Mouse (Mus musculus): ENCODE measurements around the gene Mid1. TPM values are rescaled to one million over a fixed set of nuclear protein-coding genes. Genes with fewer than 3 reads are reported as not detected.
"Not testable (repeated sequence)": the region's sequence is repeated elsewhere in the genome, so short reads cannot be mapped to it uniquely, and the experiment has no call there.

The Mid1 gene
- polyA plus RNA-seq, 1 experiment from 2014 or later: 13.7 TPM

DNA sequence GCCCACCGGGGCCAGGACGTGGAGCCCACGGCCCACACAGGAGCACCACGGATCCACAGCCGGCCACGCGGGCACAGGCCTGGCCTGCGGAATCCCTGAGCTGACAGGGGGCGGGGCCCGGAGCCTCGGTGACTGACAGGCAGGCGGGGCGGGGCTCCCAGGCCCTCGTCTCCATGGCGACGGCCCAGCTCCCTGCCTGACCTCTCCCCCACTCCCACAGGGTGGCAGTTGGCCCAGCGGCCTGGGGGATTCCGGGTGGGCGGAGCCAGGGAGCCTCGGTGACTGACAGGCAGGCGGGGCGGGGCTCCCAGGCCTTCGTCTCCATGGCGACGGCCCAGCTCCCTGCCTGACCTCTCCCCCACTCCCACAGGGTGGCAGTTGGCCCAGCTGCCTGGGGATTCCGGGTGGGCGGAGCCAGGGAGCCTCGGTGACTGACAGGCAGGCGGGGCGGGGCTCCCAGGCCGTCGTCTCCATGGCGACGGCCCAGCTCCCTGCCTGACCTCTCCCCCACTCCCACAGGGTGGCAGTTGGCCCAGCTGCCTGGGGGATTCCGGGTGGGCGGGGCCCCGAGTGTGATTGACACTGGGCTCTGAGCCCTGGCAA lies 313.0 kb downstream of the Mid1 start:
- ATAC-seq (replicated peaks; ENCODE audit: insufficient number of reproducible peaks, low FRiP score, low TSS enrichment, low read depth) (peak; percentile 85), DNase-seq (ENCODE audit: low spot score) (peak; percentile 65)
- Histone ChIP-seq H3K4me3 (ENCODE audit: low read depth, low read length) (peak overlapping the region; percentile 37), H3K4me2 (ENCODE audit: low read depth, low read length) (peak overlapping the region; percentile 67), H3K9me3 (replicated peaks; ENCODE audit: control insufficient read depth, low read length) (peaks cover 10% of the 10 kb centered on the region), H3K27ac (replicated peaks; ENCODE audit: low read depth, low read length) (0 out of 2 replicates have a peak overlapping the region, but pooled peaks have one; percentile 13)
- not testable (repeated sequence) for H3K4me1 ChIP-seq (ENCODE audit: control insufficient read depth, insufficient read depth, low read length); H3K27me3 ChIP-seq (ENCODE audit: control insufficient read depth, insufficient read depth, low read length); H3K9ac ChIP-seq (replicated peaks; ENCODE audit: low read length); H3K36me3 ChIP-seq (replicated peaks; ENCODE audit: control insufficient read depth, insufficient read depth, low read depth, low read length)
- 26% methylated on average over 7 of the region's 37 CpGs for WGBS

GRCm38 (mm10) chrX:169998559-169999219 lies 313.7 kb downstream of the Mid1 start:
- not testable (repeated sequence) for ATAC-seq (replicated peaks; ENCODE audit: insufficient number of reproducible peaks, low FRiP score, low TSS enrichment, low read depth); H3K27me3 ChIP-seq (ENCODE audit: control insufficient read depth, insufficient read depth, low read length); H3K36me3 ChIP-seq (replicated peaks; ENCODE audit: control insufficient read depth, insufficient read depth, low read depth, low read length); H3K4me3 ChIP-seq (ENCODE audit: low read depth, low read length); H3K4me2 ChIP-seq (ENCODE audit: low read depth, low read length); H3K27ac ChIP-seq (replicated peaks; ENCODE audit: low read depth, low read length); H3K4me1 ChIP-seq (ENCODE audit: control insufficient read depth, insufficient read depth, low read length); H3K9ac ChIP-seq (replicated peaks; ENCODE audit: low read length)
- H3K9me3 ChIP-seq (replicated peaks; ENCODE audit: control insufficient read depth, low read length): peaks cover 10% of the 10 kb centered on the region
- DNase-seq (ENCODE audit: low spot score): peak; percentile 0
- 31% methylated on average over 1 of the region's 4 CpGs for WGBS

DNA sequence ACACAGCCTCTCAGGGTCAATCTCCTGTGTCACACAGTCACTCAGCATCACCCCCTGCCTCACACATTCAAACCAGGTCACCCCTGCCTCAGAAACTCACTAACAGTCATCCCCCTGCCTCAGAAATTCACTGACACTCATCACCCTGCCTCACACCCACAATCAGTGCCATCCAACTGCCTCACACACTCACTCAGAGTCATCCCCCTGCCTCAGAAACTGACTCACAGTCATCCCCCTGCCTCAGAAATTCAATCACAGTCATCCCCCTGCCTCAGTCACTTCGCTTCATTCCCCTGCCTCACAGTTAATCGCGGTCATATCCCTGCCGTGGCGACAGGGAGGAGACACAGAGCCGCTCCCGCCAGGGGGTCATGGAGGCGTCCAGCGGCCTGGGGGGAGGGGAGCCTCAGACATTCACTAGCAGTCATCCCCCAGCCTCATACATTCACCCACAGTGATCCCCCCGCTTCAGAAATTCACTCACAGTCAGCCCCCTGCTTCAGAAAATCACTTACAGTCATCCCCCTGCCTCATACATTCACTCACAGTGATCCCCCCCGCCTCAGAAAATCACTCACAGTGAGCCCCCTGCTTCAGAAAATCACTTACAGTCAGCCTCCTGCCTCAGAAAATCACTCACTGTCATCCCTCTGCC lies 314.4 kb downstream of the Mid1 start:
- peak; percentile 3 for DNase-seq (ENCODE audit: low spot score)
- H3K9me3 ChIP-seq (replicated peaks; ENCODE audit: control insufficient read depth, low read length): peaks cover 14% of the 10 kb centered on the region
- H3K27ac ChIP-seq (replicated peaks; ENCODE audit: low read depth, low read length); H3K27me3 ChIP-seq (ENCODE audit: control insufficient read depth, insufficient read depth, low read length); H3K9ac ChIP-seq (replicated peaks; ENCODE audit: low read length); H3K4me2 ChIP-seq (ENCODE audit: low read depth, low read length); H3K36me3 ChIP-seq (replicated peaks; ENCODE audit: control insufficient read depth, insufficient read depth, low read depth, low read length); ATAC-seq (replicated peaks; ENCODE audit: insufficient number of reproducible peaks, low FRiP score, low TSS enrichment, low read depth); H3K4me1 ChIP-seq (ENCODE audit: control insufficient read depth, insufficient read depth, low read length); H3K4me3 ChIP-seq (ENCODE audit: low read depth, low read length): not testable (repeated sequence)
- 47% methylated on average over 5 of the region's 11 CpGs for WGBS

DNA sequence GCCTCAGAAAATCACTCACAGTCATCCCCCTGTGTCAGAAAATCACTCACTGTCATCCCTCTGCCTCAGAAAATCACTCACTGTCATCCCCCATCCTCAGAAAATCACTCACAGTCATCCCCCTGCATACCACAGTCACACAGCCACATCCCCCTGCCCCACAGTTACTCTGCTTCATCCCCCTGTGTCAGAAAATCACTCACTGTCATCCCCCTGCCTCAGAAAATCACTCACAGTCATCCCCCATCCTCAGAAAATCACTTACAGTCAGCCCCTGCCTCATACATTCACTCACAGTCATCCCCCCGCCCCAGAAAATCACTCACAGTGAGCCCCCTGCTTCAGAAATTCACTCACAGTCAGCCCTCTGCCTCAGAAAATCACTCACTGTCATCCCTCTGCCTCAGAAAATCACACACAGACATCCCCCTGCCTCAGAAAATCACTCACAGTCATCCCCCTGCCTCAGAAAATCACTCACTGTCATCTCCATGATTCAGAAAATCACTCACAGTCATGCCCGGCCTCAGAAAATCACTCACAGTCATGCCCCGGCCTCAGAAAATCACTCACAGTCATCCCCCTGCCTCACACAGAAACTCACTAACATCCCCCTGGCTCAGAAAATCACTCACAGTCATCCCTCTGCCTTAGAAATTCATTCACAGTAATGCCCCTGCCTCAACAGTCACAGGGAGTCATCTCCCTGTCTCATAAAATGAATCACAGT lies 315.1 kb downstream of the Mid1 start:
- not testable (repeated sequence) for DNase-seq (ENCODE audit: low spot score)

GRCm38 (mm10) chrX:170000642-170001387 lies 315.8 kb downstream of the Mid1 start:
- H3K27me3 ChIP-seq (ENCODE audit: control insufficient read depth, insufficient read depth, low read length); ATAC-seq (replicated peaks; ENCODE audit: insufficient number of reproducible peaks, low FRiP score, low TSS enrichment, low read depth); H3K9ac ChIP-seq (replicated peaks; ENCODE audit: low read length); DNase-seq (ENCODE audit: low spot score); H3K27ac ChIP-seq (replicated peaks; ENCODE audit: low read depth, low read length); H3K36me3 ChIP-seq (replicated peaks; ENCODE audit: control insufficient read depth, insufficient read depth, low read depth, low read length); H3K4me1 ChIP-seq (ENCODE audit: control insufficient read depth, insufficient read depth, low read length); H3K4me3 ChIP-seq (ENCODE audit: low read depth, low read length); H3K4me2 ChIP-seq (ENCODE audit: low read depth, low read length): not testable (repeated sequence)
- peaks cover 12% of the 10 kb centered on the region for H3K9me3 ChIP-seq (replicated peaks; ENCODE audit: control insufficient read depth, low read length)
- WGBS: 35% methylated on average over 6 of the region's 6 CpGs

More for the DNA sequence above, 315.1 kb downstream of the Mid1 start:
- H3K4me2 ChIP-seq (ENCODE audit: low read depth, low read length); H3K27me3 ChIP-seq (ENCODE audit: control insufficient read depth, insufficient read depth, low read length); ATAC-seq (replicated peaks; ENCODE audit: insufficient number of reproducible peaks, low FRiP score, low TSS enrichment, low read depth); H3K4me3 ChIP-seq (ENCODE audit: low read depth, low read length); H3K27ac ChIP-seq (replicated peaks; ENCODE audit: low read depth, low read length); H3K4me1 ChIP-seq (ENCODE audit: control insufficient read depth, insufficient read depth, low read length); H3K9ac ChIP-seq (replicated peaks; ENCODE audit: low read length); H3K36me3 ChIP-seq (replicated peaks; ENCODE audit: control insufficient read depth, insufficient read depth, low read depth, low read length): not testable (repeated sequence)
- WGBS: no CpG with 5 or more reads among the region's 3 CpGs
- peaks cover 12% of the 10 kb centered on the region for H3K9me3 ChIP-seq (replicated peaks; ENCODE audit: control insufficient read depth, low read length)

GRCm38 (mm10) chrX:170001388-170001695 lies 316.3 kb downstream of the Mid1 start:
- H3K9ac ChIP-seq (replicated peaks; ENCODE audit: low read length); H3K4me1 ChIP-seq (ENCODE audit: control insufficient read depth, insufficient read depth, low read length); DNase-seq (ENCODE audit: low spot score); H3K27me3 ChIP-seq (ENCODE audit: control insufficient read depth, insufficient read depth, low read length); H3K36me3 ChIP-seq (replicated peaks; ENCODE audit: control insufficient read depth, insufficient read depth, low read depth, low read length); H3K27ac ChIP-seq (replicated peaks; ENCODE audit: low read depth, low read length); H3K4me3 ChIP-seq (ENCODE audit: low read depth, low read length); H3K4me2 ChIP-seq (ENCODE audit: low read depth, low read length): not testable (repeated sequence)
- 0 out of 2 replicates have a peak, but pooled peaks have one; percentile 35 for ATAC-seq (replicated peaks; ENCODE audit: insufficient number of reproducible peaks, low FRiP score, low TSS enrichment, low read depth)
- WGBS: no CpG with 5 or more reads among the region's 12 CpGs
- peaks cover 12% of the 10 kb centered on the region for H3K9me3 ChIP-seq (replicated peaks; ENCODE audit: control insufficient read depth, low read length)

DNA sequence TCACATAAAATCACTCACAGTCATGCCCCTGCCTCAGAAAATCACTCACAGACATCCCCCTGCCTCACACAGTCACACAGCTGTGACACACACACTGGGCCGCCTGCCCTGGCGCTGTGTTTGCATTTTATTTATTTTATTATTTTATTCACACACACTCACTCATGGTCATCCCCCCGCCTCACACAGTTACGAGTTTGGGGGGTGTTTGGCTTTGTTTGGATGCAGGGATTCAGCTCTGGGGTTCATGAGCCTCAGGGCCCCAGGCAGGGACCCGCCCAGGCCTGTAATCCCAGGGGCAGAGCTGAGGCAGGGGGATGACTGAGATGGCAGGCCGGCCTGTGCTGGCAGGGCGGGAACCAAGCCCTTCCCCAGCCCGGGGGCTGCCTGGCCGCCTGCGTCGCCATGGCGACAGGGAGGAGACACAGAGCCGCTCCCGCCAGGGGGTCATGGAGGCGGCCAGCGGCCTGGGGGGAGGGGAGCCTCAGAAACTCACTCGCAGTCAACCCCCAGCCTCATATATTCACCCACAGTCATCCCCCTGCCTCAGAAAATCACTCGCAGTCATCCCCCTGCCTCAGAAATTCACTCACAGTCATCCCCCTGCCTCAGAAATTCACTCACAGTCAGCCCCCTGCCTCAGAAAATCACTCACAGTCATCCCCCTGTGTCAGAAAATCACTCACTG lies 317.7 kb downstream of the Mid1 start:
- H3K4me3 ChIP-seq (ENCODE audit: low read depth, low read length): not testable (repeated sequence)
- 0 out of 2 replicates have a peak, but pooled peaks have one; percentile 45 for ATAC-seq (replicated peaks; ENCODE audit: insufficient number of reproducible peaks, low FRiP score, low TSS enrichment, low read depth)
- 37% methylated on average over 4 of the region's 18 CpGs for WGBS

More for the DNA sequence above, 317.7 kb downstream of the Mid1 start:
- not testable (repeated sequence) for H3K4me1 ChIP-seq (ENCODE audit: control insufficient read depth, insufficient read depth, low read length); H3K27ac ChIP-seq (replicated peaks; ENCODE audit: low read depth, low read length); DNase-seq (ENCODE audit: low spot score); H3K9ac ChIP-seq (replicated peaks; ENCODE audit: low read length); H3K27me3 ChIP-seq (ENCODE audit: control insufficient read depth, insufficient read depth, low read length); H3K4me2 ChIP-seq (ENCODE audit: low read depth, low read length); H3K36me3 ChIP-seq (replicated peaks; ENCODE audit: control insufficient read depth, insufficient read depth, low read depth, low read length)
- peaks cover 19% of the 10 kb centered on the region for H3K9me3 ChIP-seq (replicated peaks; ENCODE audit: control insufficient read depth, low read length)

Data from embryonic facial prominence, embryonic 11.5 days (tissue).